Mouse (Mus musculus): ENCODE results near the gene Ddx43. TPM values are rescaled to one million over a fixed set of nuclear protein-coding genes. Genes with fewer than 3 reads are reported as not detected.

Gene Ddx43
- total and polyA plus RNA-seq, 3 experiments = 0.06 TPM; not detected in 2

DNA sequence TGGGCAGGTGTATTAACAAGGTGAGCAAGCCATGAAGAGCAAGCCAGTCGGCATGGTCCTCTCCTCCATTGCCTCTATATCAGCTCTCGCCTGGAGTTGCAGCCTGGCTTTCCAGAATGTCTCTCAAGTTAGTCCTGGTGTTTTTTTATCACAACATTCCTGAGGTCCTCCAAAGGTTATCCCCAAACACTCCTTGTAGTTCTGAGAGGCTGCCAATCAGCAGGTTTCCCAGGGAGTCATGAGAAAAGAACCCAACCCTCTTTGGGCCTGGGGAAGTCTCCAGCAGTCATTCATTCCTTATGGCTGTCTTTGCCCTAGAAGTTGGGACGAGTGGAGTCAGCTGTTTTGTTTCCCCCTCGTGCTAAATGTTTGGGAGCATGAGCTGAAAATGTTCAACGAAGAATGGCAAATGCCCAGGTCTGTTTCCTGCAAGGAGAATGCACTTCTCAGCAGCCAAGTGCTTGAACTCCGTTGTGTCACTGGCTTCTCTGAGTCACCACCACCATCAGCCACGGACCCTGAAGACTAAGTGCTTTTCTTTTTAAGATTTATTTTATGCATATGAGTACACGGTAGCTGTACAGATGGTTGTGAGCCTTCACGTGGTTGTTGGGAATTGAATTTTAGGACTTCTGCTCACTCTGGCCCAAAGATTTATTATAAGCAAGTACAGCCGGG is 22.6 kb upstream of the Ddx43 start:
- no peak for DNase-seq

DNA sequence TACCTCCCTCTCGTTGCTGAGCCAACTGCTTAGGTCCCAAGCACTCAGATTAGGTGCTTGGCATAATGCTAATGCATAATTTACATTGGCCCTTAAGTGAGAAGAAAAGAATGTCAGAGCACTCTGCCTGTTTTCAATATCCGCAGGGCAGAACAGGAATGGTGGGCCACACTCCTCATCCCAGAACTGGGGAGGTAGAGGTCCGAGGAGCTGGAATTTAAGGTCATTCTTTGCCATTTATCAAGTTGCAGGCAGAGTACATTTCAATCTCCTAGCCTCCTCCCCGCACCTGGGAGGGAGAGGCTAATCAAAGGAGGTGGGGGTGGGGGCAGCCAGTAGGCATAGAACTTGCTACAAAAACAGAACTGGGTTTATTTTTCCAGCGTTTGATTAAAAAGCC is 21.2 kb upstream of the Ddx43 start:
- no peak for DNase-seq

DNA sequence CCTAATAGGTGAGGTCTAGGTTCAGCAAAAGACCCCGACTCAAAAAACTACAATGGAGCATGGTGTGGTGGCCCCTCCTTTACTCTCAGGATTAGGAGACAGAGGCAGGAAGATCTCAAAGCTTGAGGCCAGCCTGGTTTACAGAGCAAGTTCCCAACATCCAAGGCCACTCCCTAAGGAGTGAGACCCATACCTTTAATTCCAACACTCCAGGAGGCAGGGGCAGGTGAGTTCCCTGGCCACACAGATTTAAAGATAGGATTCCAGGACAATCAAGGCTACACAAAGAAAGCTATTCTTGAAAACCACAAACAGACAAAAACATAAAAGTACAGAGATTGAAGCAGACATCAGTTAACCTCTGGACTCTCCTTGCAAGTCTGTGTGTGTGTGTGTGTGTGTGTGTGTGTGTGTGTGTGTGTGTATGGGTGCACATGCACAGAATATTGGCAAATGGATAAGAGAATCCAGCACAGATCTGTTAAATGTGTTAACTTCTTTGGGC is 20.6 kb upstream of the Ddx43 start:
- DNase-seq = no peak

DNA sequence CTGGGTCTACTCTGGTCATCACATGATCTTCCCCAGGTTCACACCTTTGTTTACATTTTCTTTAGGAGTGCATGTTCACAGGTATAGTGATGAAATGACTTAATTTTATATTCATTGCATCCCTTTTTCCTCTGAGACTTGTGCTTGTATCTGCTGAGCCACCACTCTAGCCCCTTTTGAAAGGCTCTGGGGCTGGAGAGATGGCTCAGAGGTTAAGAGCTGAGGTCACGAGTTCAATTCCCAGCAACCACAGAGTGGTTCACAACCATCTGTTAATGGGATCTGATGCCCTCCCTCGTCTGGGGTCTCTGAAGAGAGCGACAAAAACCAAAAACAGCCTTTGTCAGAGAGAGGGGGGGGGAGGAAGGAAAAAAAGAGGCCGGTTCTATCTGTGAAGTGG is 20.1 kb upstream of the Ddx43 start:
- no peak for DNase-seq

DNA sequence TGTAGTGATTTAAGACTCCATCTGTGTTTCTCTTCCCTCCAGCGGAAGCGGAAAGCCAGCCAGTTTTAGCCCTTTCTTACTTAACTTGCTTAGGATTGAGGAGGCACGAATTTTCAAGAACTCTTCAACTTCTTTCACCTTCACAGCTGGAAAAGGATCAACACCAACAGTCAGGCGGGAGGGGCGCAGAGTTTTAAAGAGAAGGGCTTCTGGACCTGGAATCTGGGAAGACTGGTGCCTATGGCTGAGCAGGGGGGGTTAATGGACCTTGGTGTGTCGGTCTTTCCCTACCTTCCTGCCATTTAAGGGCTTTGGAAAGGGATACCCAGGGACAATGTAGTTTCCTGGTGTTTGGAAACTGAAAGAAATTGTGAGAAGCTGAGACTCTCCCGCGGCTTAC is 18.0 kb upstream of the Ddx43 start:
- DNase-seq = no peak

DNA sequence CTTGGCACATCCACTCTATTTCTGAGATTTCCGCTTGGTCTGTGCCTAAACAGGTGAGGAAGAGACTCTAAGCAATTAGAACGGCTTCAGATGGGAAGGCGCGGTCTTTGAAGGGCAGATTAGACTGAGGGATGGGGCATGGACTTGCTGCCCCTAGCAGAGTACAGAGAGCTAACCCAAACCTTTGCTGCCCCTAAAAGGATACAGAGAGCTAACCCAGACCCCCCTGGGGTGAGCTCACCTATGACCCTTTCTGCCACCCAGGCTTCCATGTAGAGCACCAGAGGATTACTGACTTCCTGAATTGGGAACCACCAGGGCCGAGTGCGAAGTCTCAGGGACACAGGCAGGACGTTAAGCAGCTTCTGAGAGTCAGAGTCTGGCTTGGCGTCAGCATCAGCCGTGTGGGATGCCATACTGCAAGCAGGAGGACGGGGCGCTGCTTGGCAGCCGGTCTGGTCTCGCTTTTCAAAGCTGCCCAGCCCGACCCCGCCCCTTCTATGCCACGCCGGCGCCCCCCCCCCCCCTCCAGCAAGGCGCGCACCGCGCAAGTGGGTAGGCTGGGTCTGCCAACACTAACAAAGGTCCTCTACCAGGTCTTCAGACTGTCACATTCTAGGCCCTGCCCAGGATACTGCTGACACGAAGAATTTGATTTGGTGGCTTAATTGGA is 17.3 kb upstream of the Ddx43 start, which contains the start of gene Ooep:
Gene Ooep (minus strand): TSS at position 613 of the 673 bp plus-strand sequence.
- DNase-seq = peak; percentile 4

DNA sequence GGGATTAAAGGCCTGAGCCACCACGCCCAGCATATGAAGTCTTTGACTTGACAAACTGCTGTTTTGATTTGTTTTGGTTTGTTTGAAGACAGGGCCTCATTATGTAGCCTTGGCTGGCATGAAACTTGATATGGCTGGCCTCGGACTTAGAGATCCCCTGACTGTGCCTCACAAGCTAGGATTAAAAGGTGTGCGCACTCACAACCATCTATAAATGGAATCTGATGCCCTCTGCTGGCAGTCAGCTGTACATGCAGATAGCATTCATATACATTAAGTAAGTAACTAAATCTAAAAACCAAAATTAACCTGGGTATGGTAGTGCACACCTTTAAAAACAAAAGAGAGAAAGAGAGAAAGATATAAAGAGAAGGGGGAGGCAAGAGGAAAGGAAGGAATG is 9.7 kb upstream of the Ddx43 start:
- DNase-seq = peak; percentile 4

DNA sequence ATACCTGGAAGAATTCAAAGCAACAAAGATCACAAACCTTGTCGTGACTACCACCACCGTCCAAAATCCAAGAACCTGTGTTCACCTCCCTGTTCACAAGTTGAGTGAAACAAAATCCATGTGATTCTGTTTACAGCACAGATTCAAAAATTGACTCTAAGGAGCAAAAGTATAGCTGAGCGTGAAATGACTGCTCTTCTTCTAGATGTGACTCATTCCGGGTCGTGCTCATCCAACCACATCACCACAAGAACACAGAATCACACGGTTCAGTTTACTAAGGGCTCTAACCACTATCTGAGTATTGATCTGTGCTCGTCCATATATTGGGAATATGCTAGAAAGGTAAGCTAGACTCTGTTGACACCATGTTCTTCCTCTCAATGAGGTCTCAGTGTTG is 8.6 kb upstream of the Ddx43 start:
- no peak for DNase-seq

DNA sequence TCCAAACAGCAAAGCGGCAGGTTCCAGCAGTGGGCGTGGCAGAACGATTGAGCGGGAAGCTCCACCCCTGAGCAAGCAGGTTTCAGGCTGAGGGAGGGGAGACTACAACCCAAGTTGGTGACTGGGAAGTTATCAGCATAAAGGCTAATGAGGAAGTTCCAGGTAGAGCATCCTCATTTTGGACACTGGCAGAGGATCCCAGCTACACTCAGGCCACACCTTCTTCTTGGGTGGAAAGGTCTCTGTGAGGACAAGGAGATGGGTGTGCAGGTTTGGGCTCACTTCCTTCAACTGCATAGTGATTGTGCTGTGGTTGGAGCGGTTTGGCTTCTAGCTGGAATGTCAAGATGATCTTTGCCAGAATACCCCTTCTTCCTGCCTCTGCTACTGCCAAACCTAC is 5.6 kb upstream of the Ddx43 start:
- DNase-seq = no peak

DNA sequence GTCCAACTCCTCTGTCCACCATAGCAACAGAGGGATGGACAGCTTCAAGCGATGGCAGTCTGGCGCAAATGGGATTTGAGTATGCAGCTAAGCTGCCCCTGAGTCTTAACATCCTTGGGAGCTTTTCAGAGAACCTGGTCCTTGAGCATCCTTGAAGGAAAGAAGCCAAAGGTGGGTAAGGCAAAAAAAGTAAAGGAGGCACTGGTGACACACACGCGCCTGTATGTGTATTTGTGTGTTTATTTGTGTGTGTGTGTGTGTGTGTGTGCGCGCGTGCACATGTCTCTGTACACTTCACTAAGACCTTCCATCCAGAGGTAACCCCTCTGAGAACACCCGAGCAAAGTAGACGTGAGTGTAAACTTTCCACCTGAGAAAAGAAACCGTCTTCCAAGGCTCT is 1.8 kb upstream of the Ddx43 start:
- no peak for DNase-seq

DNA sequence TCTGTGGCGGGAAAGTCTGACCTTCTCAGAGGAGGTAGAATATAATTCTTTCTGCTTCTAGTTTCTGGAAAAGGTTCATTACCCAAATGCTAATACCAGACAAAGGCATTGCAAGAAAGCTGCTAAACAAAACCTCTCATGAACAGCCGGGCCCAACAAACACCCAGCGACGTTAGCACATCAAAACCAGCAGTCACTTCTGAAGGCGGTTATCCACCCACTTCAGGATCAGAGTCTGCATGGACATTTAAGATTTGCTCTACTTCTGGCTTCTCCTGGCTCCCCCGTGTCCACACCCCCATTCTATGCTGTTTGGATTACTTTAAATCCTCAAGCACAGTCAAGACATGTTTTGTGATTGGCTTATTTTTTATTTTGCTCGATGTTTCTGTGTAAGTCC is 975 bp upstream of the Ddx43 start:
- no peak for DNase-seq

DNA sequence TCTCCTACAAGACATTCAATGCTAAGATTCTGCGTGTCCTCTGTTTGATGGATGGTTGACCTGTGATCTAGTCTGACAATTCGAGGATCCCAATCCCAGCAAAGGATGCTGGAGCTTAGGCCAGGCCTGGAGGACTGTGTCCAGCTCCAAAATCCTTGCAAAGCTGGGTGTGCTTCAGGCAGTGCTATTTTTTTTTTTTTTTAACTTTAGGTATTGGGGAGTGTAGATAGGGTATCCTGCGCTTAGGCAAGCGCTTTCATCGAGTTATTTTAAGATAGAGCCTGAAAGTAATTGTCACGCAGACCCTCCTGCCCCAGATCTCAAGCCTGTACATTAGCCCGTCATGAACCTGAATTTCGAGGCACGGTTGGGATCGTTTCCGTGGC is 340 bp upstream of the Ddx43 start:
- no peak for DNase-seq

DNA sequence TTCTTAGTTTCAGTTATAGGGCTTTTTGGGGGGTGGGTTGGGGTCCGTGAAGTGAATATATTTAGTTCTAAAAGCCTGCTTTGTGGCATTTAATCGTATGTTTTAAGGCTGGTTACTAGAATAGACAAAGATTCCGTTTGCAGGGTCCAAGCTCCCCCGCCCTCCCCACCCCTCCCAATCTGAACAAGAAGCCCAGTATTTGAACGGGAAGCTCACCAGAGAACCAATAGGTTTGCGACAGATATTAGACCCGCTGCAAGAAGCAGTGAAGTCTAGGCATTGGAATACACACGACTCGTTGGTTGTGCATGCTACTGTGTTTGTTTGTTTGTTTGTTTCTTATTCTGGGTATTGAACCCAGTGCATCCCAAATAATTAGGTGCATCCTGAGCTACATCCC is 940 bp downstream of the Ddx43 start:
- no peak for DNase-seq

DNA sequence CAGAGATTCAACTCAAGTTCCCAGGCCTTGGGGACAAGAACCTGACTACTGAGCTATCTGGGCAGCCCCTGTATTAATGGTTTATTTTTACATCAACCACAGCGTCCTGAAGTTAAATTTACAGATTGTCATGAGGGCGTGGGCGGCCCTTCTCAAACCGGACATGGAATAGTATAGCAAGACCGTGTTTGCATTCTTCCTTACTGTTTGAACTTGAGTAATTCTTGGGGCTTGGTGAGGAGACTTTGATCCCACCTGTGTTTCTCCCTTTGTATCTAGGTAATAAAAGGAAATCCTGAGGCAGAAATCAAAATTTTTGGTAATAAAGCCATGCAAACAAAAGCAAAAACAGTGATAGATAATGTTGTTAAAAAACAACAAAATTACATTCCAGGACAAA is 5.0 kb downstream of the Ddx43 start:
- DNase-seq = no peak

DNA sequence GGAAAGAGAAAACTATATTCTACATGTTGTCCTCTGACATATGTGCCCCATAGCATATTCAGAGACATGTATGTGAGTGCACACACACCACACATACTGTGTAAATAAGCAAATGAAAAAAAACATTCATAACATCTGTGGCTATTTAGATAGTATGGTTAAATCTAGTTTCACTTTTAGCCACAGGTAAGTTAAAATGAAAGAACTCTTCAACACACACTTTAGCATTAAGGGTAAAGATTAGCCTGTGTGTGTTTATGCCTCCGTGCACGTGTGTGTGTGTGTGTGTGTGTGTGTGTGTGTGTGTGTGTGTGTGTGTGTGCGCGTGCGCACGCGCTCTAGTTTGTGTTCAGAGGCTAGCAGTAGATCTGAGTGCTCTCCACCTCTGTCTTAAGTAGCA is 6.0 kb downstream of the Ddx43 start:
- no peak for DNase-seq

DNA sequence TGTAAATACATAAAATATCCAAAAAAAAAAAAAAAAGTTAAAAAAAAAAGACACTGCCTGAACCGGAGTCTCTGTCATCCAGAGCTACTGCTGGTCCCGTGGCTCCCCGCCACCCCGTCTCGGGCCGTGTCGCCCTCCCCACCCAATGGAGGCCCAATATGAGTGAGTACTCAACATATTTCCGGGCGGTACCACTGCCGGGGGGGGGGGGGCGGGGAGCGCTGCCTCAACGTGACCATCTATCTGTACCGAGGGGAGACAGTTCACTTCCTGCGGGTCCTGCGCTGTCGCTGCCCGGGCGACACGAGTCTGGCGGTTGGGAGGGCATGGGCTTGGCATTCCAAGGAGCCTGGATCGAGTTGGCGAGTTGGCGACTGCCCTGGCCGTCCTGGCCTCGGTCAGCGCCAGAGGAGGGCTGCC is 31.8 kb downstream of the Ddx43 start:
- no peak for DNase-seq

DNA sequence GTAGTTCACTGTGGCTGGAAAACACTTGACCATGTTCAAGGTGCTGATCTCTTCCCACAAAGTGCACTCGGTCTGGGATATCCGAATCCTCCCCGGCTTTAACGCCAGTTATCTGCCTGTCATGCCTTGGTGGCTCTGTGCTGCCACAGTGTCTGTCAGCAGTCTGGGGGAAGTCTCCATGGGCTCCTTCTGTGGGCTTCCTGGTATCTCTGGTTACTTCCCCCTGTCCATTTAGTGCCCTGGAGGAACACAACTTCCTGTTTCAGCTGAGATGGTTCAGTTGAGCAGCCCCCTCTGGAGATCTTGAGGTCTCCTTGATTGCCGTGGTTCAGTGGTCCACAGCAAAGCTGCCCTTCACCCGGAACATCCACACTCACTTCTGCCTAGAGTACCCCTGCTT is 32.6 kb downstream of the Ddx43 start:
- no peak for DNase-seq

DNA sequence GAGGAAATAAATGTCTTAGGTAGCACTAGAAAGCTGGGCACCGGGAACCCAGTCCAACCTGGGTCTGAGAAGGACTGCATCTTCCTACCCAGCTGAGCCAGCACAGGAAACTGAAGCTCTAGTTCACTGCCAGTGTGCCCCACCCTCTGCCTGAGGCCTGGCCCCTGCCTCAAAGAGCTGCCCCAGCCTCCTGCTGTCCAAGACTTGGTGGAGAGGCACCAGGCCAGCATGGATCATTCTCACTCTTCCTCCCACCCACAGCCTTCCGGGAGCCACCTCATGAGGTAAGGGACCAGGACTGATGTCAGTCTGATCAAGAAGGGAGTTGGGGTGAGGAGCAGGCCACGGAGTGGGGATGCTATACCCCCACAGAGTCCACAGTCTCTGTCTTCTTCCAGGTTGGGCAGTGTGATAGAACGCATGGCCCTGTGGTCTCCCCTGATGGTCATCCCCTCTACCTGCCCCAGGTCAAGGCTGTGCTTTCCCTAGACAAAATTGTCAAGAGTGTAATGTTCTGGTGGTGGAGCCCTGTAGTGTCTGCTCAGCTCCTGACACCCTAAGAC is 33.4 kb downstream of the Ddx43 start:
- no peak for DNase-seq

DNA sequence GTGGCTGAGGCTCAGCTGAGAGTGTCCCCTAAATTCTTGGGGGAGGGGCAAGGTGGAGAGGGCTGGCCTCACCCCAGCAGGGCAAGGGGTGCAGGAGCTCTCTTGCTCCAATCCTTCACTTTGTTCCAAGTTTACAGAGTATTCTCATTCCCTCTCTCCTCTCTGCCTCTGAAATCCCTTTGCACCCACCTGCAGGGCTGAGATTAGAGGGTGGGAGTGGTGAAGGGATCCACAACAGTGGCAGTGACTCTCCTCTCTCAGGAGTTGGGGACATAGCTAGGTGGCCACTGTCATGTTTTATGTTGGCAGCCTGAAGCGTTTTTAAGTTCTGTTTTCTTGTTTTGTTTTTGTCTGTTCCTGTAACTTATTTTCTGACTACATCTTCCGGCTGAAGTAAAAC is 34.0 kb downstream of the Ddx43 start:
- no peak for DNase-seq

DNA sequence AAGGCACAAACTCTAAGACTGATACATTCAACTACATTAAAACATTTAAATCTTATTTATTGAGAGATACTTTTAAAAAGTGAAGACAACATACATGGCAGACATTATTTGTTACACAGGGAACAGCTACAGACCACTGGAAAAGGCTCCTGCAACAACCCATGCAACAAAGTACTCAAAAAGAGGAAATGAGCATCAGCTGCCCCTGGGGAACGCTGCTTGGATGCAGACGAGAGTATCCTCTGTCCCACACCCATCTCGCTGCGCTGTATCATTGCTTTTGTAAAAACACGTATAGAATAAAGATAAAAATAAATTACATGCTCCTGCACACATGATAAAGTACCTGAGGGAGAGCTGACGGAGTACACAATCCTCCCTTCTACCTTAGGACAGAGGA is 34.9 kb downstream of the Ddx43 start:
- DNase-seq = no peak

DNA sequence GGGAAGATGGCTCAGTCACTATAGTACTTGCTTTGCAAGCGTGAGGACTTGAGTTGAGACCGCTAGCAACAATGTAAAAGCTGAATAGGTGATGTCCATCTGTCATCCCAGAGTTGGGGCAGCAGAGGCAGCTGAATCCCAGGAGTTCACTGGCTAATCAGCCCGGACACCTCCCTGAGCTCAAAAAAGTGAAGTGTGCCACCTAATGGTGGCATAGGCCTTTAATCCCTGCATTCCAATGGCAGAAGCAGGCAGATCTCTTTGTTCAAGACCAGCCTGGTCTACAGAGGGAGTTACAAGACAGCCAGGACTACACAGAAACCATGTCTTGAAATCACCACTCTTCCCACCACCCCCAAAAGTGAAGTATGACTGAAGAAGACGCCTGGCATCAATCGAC is 36.9 kb downstream of the Ddx43 start:
- no peak for DNase-seq

DNA sequence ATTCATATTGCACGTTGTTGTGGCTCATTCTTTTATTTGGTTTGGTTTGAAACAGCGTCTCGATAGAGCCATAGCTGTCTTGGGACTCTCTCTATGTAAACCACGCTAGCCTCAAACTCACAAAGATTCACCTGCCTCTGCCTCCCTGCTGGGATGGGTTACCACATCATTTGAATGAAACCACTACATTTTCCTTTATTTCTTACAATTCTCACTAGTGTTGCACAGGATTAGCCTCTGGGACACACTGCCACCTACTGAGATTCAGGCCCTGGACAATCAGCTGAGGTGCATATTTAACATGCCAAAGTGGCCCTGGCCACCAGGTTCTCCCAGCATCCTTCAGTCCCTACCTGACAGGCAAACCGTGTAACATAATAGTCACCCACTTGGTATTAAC is 43.8 kb downstream of the Ddx43 start:
- no peak for DNase-seq

DNA sequence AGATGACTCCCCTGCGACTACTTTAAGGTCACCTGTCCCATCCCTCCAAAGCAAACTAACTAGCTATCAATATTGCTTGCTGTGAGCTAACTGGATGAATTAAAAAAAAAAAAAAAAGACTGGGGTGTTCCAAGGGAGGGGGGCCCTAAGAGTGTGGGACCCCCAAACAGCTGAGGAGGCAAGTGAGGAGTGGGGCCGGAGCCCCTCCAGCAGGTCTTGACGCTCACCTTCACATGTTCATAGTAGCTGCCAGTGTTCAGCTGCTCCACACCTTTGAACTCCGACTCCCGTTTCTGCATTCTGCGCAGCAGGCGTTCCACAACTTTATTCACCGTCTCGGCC is 46.6 kb downstream of the Ddx43 start:
- DNase-seq = no peak

All from adrenal gland, adult 2 months (tissue).